Mouse (Mus musculus): ENCODE measurements at regions not wholly inside any gene's neighbourhood (a gene's known extent, or its start where the extent isn't known, plus 50 kb on each side); places are given as distances from the start of the nearest gene placed in this dataset.

- Histone ChIP-seq H3K27me3 (replicated peaks; ENCODE audit: control insufficient read depth, insufficient read depth, low read length) (no peaks in the 10 kb centered on the region), H3K9me3 (ENCODE audit: control insufficient read depth, low read length) (no peaks in the 10 kb centered on the region), H3K4me3 (ENCODE audit: low read length) (no peak overlapping the region), H3K4me1 (ENCODE audit: control insufficient read depth, insufficient read depth, low read length) (no peaks in the 10 kb centered on the region), H3K36me3 (ENCODE audit: control insufficient read depth, insufficient read depth, low read length) (no peaks in the 10 kb centered on the region), H3K4me2 (ENCODE audit: low read depth, low read length) (no peak overlapping the region), H3K9ac (ENCODE audit: low read depth, low read length) (no peak overlapping the region), H3K27ac (ENCODE audit: low read length) (no peak overlapping the region)
- ATAC-seq, result no peak
- WGBS, result 81% methylated on average over 8 of the region's 8 CpGs
Measured at GRCm38 (mm10) chr8:107642241-107642640, 54.0 kb upstream of the Psmd7 start.

GRCm38 (mm10) chr8:107647936-107648335, 59.7 kb upstream of the Psmd7 start:
- Histone ChIP-seq H3K27me3 (replicated peaks; ENCODE audit: control insufficient read depth, insufficient read depth, low read length) (no peaks in the 10 kb centered on the region), H3K9me3 (ENCODE audit: control insufficient read depth, low read length) (no peaks in the 10 kb centered on the region), H3K4me3 (ENCODE audit: low read length) (no peak overlapping the region), H3K9ac (ENCODE audit: low read depth, low read length) (no peak overlapping the region), H3K27ac (ENCODE audit: low read length) (no peak overlapping the region), H3K36me3 (ENCODE audit: control insufficient read depth, insufficient read depth, low read length) (no peaks in the 10 kb centered on the region), H3K4me1 (ENCODE audit: control insufficient read depth, insufficient read depth, low read length) (no peaks in the 10 kb centered on the region), H3K4me2 (ENCODE audit: low read depth, low read length) (no peak overlapping the region)
- no peak for ATAC-seq
- WGBS, result 79% methylated on average over 8 of the region's 8 CpGs

GRCm38 (mm10) chr8:107650306-107650705, 62.0 kb upstream of the Psmd7 start:
- 76% methylated on average over 9 of the region's 9 CpGs for WGBS
- Histone ChIP-seq H3K4me3 (ENCODE audit: low read length) (no peak overlapping the region), H3K9me3 (ENCODE audit: control insufficient read depth, low read length) (no peaks in the 10 kb centered on the region), H3K36me3 (ENCODE audit: control insufficient read depth, insufficient read depth, low read length) (no peaks in the 10 kb centered on the region), H3K27ac (ENCODE audit: low read length) (no peak overlapping the region), H3K4me1 (ENCODE audit: control insufficient read depth, insufficient read depth, low read length) (no peaks in the 10 kb centered on the region), H3K4me2 (ENCODE audit: low read depth, low read length) (no peak overlapping the region), H3K27me3 (replicated peaks; ENCODE audit: control insufficient read depth, insufficient read depth, low read length) (no peaks in the 10 kb centered on the region), H3K9ac (ENCODE audit: low read depth, low read length) (no peak overlapping the region)
- ATAC-seq, result no peak

- ATAC-seq, result no peak
- H3K4me1 ChIP-seq (ENCODE audit: control insufficient read depth, insufficient read depth, low read length), result no peaks in the 10 kb centered on the region
- no peak overlapping the region for H3K27ac ChIP-seq (ENCODE audit: low read length)
- no peaks in the 10 kb centered on the region for H3K9me3 ChIP-seq (ENCODE audit: control insufficient read depth, low read length)
- WGBS, result 88% methylated on average over 11 of the region's 11 CpGs
- no peak overlapping the region for H3K4me3 ChIP-seq (ENCODE audit: low read length)
- no peaks in the 10 kb centered on the region for H3K36me3 ChIP-seq (ENCODE audit: control insufficient read depth, insufficient read depth, low read length)
- no peak overlapping the region for H3K9ac ChIP-seq (ENCODE audit: low read depth, low read length)
- no peaks in the 10 kb centered on the region for H3K27me3 ChIP-seq (replicated peaks; ENCODE audit: control insufficient read depth, insufficient read depth, low read length)
- H3K4me2 ChIP-seq (ENCODE audit: low read depth, low read length), result no peak overlapping the region
Measured at GRCm38 (mm10) chr8:107651424-107651823, 63.2 kb upstream of the Psmd7 start.

- 57% methylated on average over 8 of the region's 8 CpGs for whole genome bisulfite sequencing
- no peak overlapping the region for H3K9ac ChIP-seq (ENCODE audit: low read depth, low read length)
- no peak overlapping the region for H3K4me3 ChIP-seq (ENCODE audit: low read length)
- H3K36me3 ChIP-seq (ENCODE audit: control insufficient read depth, insufficient read depth, low read length), result no peaks in the 10 kb centered on the region
- H3K4me2 ChIP-seq (ENCODE audit: low read depth, low read length), result no peak overlapping the region
- H3K27ac ChIP-seq (ENCODE audit: low read length), result no peak overlapping the region
- no peaks in the 10 kb centered on the region for H3K27me3 ChIP-seq (replicated peaks; ENCODE audit: control insufficient read depth, insufficient read depth, low read length)
- ATAC-seq, result no peak
- H3K4me1 ChIP-seq (ENCODE audit: control insufficient read depth, insufficient read depth, low read length), result no peaks in the 10 kb centered on the region
- no peaks in the 10 kb centered on the region; the same call in 1 of the 2 replicates for H3K9me3 ChIP-seq (ENCODE audit: control insufficient read depth, low read length)
Measured at GRCm38 (mm10) chr8:107652226-107652625, 64.0 kb upstream of the Psmd7 start.

DNA sequence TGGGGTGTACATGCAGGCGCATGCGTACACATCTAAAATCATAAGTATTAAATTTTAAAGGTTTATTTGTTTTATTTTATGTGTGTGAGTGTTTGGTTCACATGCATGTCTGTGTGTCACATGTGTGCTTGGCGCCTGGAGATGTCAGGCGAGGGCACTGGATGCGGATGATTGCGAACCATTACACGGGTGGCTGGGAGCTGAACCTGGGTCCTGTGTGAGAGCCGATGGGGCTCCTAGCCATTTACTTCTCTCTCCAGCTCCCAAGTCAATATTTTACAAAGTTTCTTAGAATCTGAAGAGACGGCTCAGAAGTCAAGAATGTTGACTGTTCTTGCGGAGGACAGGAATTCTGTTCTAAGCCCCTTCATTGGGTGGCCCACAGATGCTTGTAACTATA, 65.4 kb upstream of the Psmd7 start:
- 89% methylated on average over 10 of the region's 10 CpGs for WGBS
- H3K27me3 ChIP-seq (replicated peaks; ENCODE audit: control insufficient read depth, insufficient read depth, low read length), result no peaks in the 10 kb centered on the region
- ATAC-seq, result no peak
- no peak overlapping the region for H3K4me3 ChIP-seq (ENCODE audit: low read length)
- no peaks in the 10 kb centered on the region for H3K36me3 ChIP-seq (ENCODE audit: control insufficient read depth, insufficient read depth, low read length)
- H3K9me3 ChIP-seq (ENCODE audit: control insufficient read depth, low read length), result no peaks in the 10 kb centered on the region; the same call in 1 of the 2 replicates
- no peaks in the 10 kb centered on the region for H3K4me1 ChIP-seq (ENCODE audit: control insufficient read depth, insufficient read depth, low read length)
- no peak overlapping the region for H3K4me2 ChIP-seq (ENCODE audit: low read depth, low read length)
- H3K27ac ChIP-seq (ENCODE audit: low read length), result no peak overlapping the region
- no peak overlapping the region for H3K9ac ChIP-seq (ENCODE audit: low read depth, low read length)

- H3K4me3 ChIP-seq (ENCODE audit: low read length), result no peak overlapping the region
- H3K4me2 ChIP-seq (ENCODE audit: low read depth, low read length), result no peak overlapping the region
- H3K9me3 ChIP-seq (ENCODE audit: control insufficient read depth, low read length), result no peaks in the 10 kb centered on the region; the same call in 1 of the 2 replicates
- H3K4me1 ChIP-seq (ENCODE audit: control insufficient read depth, insufficient read depth, low read length), result no peaks in the 10 kb centered on the region
- H3K27ac ChIP-seq (ENCODE audit: low read length), result no peak overlapping the region
- WGBS, result 74% methylated on average over 5 of the region's 5 CpGs
- no peaks in the 10 kb centered on the region for H3K27me3 ChIP-seq (replicated peaks; ENCODE audit: control insufficient read depth, insufficient read depth, low read length)
- ATAC-seq, result no peak
- H3K9ac ChIP-seq (ENCODE audit: low read depth, low read length), result no peak overlapping the region
- no peaks in the 10 kb centered on the region for H3K36me3 ChIP-seq (ENCODE audit: control insufficient read depth, insufficient read depth, low read length)
Measured at GRCm38 (mm10) chr8:107656622-107657021, 68.4 kb upstream of the Psmd7 start.

GRCm38 (mm10) chr8:107657741-107658140, 69.5 kb upstream of the Psmd7 start:
- H3K27me3 ChIP-seq (replicated peaks; ENCODE audit: control insufficient read depth, insufficient read depth, low read length), result no peaks in the 10 kb centered on the region
- H3K4me1 ChIP-seq (ENCODE audit: control insufficient read depth, insufficient read depth, low read length), result no peaks in the 10 kb centered on the region
- H3K27ac ChIP-seq (ENCODE audit: low read length), result no peak overlapping the region
- no peak overlapping the region for H3K4me3 ChIP-seq (ENCODE audit: low read length)
- no peak for ATAC-seq
- 91% methylated on average over 4 of the region's 4 CpGs for WGBS
- no peaks in the 10 kb centered on the region for H3K36me3 ChIP-seq (ENCODE audit: control insufficient read depth, insufficient read depth, low read length)
- no peak overlapping the region for H3K9ac ChIP-seq (ENCODE audit: low read depth, low read length)
- no peaks in the 10 kb centered on the region; the same call in 1 of the 2 replicates for H3K9me3 ChIP-seq (ENCODE audit: control insufficient read depth, low read length)
- no peak overlapping the region for H3K4me2 ChIP-seq (ENCODE audit: low read depth, low read length)

DNA sequence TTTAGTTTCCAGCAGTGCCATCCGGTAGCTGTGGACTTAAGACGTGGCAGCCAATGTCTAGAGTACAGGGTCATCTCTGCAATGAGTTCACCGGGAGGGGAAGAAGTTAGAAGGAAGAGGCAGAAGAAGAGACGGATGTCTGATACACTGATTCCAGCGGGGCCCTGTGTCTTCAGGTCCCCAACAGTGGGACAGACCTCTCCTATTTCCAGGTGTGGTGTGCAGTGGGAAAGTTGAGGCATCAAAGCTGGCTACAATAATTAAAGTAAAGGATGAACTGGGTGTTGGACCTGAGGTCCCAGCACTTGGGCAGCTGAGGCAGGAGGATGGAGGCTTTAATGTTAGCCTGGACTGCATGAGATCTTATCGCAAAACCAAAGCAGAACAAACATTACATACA, 70.1 kb upstream of the Psmd7 start:
- WGBS, result 94% methylated on average over 6 of the region's 6 CpGs
- no peak overlapping the region for H3K4me2 ChIP-seq (ENCODE audit: low read depth, low read length)
- no peak for ATAC-seq

GRCm38 (mm10) chr8:107660624-107661023, 72.4 kb upstream of the Psmd7 start:
- 90% methylated on average over 6 of the region's 6 CpGs for WGBS
- ATAC-seq, result no peak
- no peaks in the 10 kb centered on the region; the same call in 1 of the 2 replicates for H3K9me3 ChIP-seq (ENCODE audit: control insufficient read depth, low read length)
- H3K27ac ChIP-seq (ENCODE audit: low read length), result no peak overlapping the region
- H3K9ac ChIP-seq (ENCODE audit: low read depth, low read length), result no peak overlapping the region
- no peaks in the 10 kb centered on the region for H3K4me1 ChIP-seq (ENCODE audit: control insufficient read depth, insufficient read depth, low read length)
- no peak overlapping the region for H3K4me3 ChIP-seq (ENCODE audit: low read length)
- no peaks in the 10 kb centered on the region for H3K36me3 ChIP-seq (ENCODE audit: control insufficient read depth, insufficient read depth, low read length)
- no peak overlapping the region for H3K4me2 ChIP-seq (ENCODE audit: low read depth, low read length)
- no peaks in the 10 kb centered on the region for H3K27me3 ChIP-seq (replicated peaks; ENCODE audit: control insufficient read depth, insufficient read depth, low read length)

More for the DNA sequence above, 70.1 kb upstream of the Psmd7 start:
- H3K9me3 ChIP-seq (ENCODE audit: control insufficient read depth, low read length), result no peaks in the 10 kb centered on the region; the same call in 1 of the 2 replicates
- H3K27me3 ChIP-seq (replicated peaks; ENCODE audit: control insufficient read depth, insufficient read depth, low read length), result no peaks in the 10 kb centered on the region
- no peaks in the 10 kb centered on the region for H3K4me1 ChIP-seq (ENCODE audit: control insufficient read depth, insufficient read depth, low read length)
- H3K27ac ChIP-seq (ENCODE audit: low read length), result no peak overlapping the region
- no peaks in the 10 kb centered on the region for H3K36me3 ChIP-seq (ENCODE audit: control insufficient read depth, insufficient read depth, low read length)
- no peak overlapping the region for H3K4me3 ChIP-seq (ENCODE audit: low read length)
- H3K9ac ChIP-seq (ENCODE audit: low read depth, low read length), result no peak overlapping the region
